Mouse (Mus musculus): ENCODE results near the gene Prickle2. TPM values are rescaled to one million over a fixed set of nuclear protein-coding genes. Genes with fewer than 3 reads are reported as not detected.

The Prickle2 gene
- total and polyA plus RNA-seq, 2 experiments from 2014 or later = 10.9 to 27.4 TPM

GRCm38 (mm10) chr6:92520088-92520875 is 185.7 kb downstream of the Prickle2 start:
- ATAC-seq (ENCODE audit: low FRiP score) = no peak
- Histone ChIP-seq H3K9ac (replicated peaks; ENCODE audit: low read length, poor library complexity, severe bottlenecking) (no peak overlapping the region), H3K36me3 (ENCODE audit: insufficient read depth, low read length) (no peaks in the 10 kb centered on the region), H3K27ac (ENCODE audit: low read depth, low read length) (no peak overlapping the region), H3K9me3 (ENCODE audit: low read length) (no peaks in the 10 kb centered on the region), H3K4me2 (ENCODE audit: low read depth, low read length, poor library complexity, severe bottlenecking) (no peak overlapping the region), H3K4me3 (ENCODE audit: low read depth, low read length) (no peak overlapping the region), H3K27me3 (ENCODE audit: insufficient read depth, low read length) (no peaks in the 10 kb centered on the region), H3K4me1 (ENCODE audit: insufficient read depth, low read length) (no peaks in the 10 kb centered on the region)
- DNase-seq (ENCODE audit: low spot score) = peak; percentile 30
- no peak for TF ChIP-seq CTCF (IDR thresholded peaks at IDR 0.05)
- WGBS = 70% methylated on average over 5 of the region's 5 CpGs

GRCm38 (mm10) chr6:92518438-92518968 is 187.5 kb downstream of the Prickle2 start:
- no peak for ATAC-seq (ENCODE audit: low FRiP score)
- Histone ChIP-seq H3K4me2 (ENCODE audit: low read depth, low read length, poor library complexity, severe bottlenecking) (no peak overlapping the region), H3K36me3 (ENCODE audit: insufficient read depth, low read length) (no peaks in the 10 kb centered on the region), H3K9ac (replicated peaks; ENCODE audit: low read length, poor library complexity, severe bottlenecking) (no peak overlapping the region), H3K27ac (ENCODE audit: low read depth, low read length) (no peak overlapping the region), H3K4me1 (ENCODE audit: insufficient read depth, low read length) (no peaks in the 10 kb centered on the region), H3K27me3 (ENCODE audit: insufficient read depth, low read length) (no peaks in the 10 kb centered on the region), H3K4me3 (ENCODE audit: low read depth, low read length) (no peak overlapping the region), H3K9me3 (ENCODE audit: low read length) (no peaks in the 10 kb centered on the region)
- WGBS = 89% methylated on average over 6 of the region's 6 CpGs
- DNase-seq (ENCODE audit: low spot score) = no peak
- TF ChIP-seq CTCF (IDR thresholded peaks at IDR 0.05) = no peak

GRCm38 (mm10) chr6:92517002-92517401 is 189.0 kb downstream of the Prickle2 start:
- no peak overlapping the region for H3K27ac ChIP-seq (ENCODE audit: low read depth, low read length)
- TF ChIP-seq CTCF (IDR thresholded peaks at IDR 0.05) = no peak
- no peak overlapping the region for H3K4me3 ChIP-seq (ENCODE audit: low read depth, low read length)
- no peak overlapping the region for H3K4me2 ChIP-seq (ENCODE audit: low read depth, low read length, poor library complexity, severe bottlenecking)
- ATAC-seq (ENCODE audit: low FRiP score) = no peak
- no peaks in the 10 kb centered on the region for H3K27me3 ChIP-seq (ENCODE audit: insufficient read depth, low read length)
- WGBS = 73% methylated on average over 2 of the region's 2 CpGs
- H3K9ac ChIP-seq (replicated peaks; ENCODE audit: low read length, poor library complexity, severe bottlenecking) = no peak overlapping the region
- H3K36me3 ChIP-seq (ENCODE audit: insufficient read depth, low read length) = no peaks in the 10 kb centered on the region
- no peak for DNase-seq (ENCODE audit: low spot score)
- no peaks in the 10 kb centered on the region for H3K9me3 ChIP-seq (ENCODE audit: low read length)
- H3K4me1 ChIP-seq (ENCODE audit: insufficient read depth, low read length) = no peaks in the 10 kb centered on the region

GRCm38 (mm10) chr6:92512001-92512400 is 194.0 kb downstream of the Prickle2 start:
- H3K27ac ChIP-seq (ENCODE audit: low read depth, low read length) = no peak overlapping the region
- H3K27me3 ChIP-seq (ENCODE audit: insufficient read depth, low read length) = no peaks in the 10 kb centered on the region
- TF ChIP-seq CTCF (IDR thresholded peaks at IDR 0.05) = no peak
- ATAC-seq (ENCODE audit: low FRiP score) (no peak), DNase-seq (ENCODE audit: low spot score) (no peak)
- H3K36me3 ChIP-seq (ENCODE audit: insufficient read depth, low read length) = no peaks in the 10 kb centered on the region
- no peaks in the 10 kb centered on the region for H3K9me3 ChIP-seq (ENCODE audit: low read length)
- no peak overlapping the region for H3K4me2 ChIP-seq (ENCODE audit: low read depth, low read length, poor library complexity, severe bottlenecking)
- WGBS = 93% methylated on average over 1 of the region's 1 CpGs
- no peak overlapping the region for H3K4me3 ChIP-seq (ENCODE audit: low read depth, low read length)
- H3K4me1 ChIP-seq (ENCODE audit: insufficient read depth, low read length) = no peaks in the 10 kb centered on the region
- H3K9ac ChIP-seq (replicated peaks; ENCODE audit: low read length, poor library complexity, severe bottlenecking) = no peak overlapping the region

GRCm38 (mm10) chr6:92509712-92510111 is 196.2 kb downstream of the Prickle2 start:
- H3K4me3 ChIP-seq (ENCODE audit: low read depth, low read length) = no peak overlapping the region
- 55% methylated on average over 2 of the region's 2 CpGs for WGBS
- no peak overlapping the region for H3K4me2 ChIP-seq (ENCODE audit: low read depth, low read length, poor library complexity, severe bottlenecking)
- H3K36me3 ChIP-seq (ENCODE audit: insufficient read depth, low read length) = no peaks in the 10 kb centered on the region
- no peak for DNase-seq (ENCODE audit: low spot score)
- H3K27me3 ChIP-seq (ENCODE audit: insufficient read depth, low read length) = no peaks in the 10 kb centered on the region
- H3K4me1 ChIP-seq (ENCODE audit: insufficient read depth, low read length) = no peaks in the 10 kb centered on the region
- no peaks in the 10 kb centered on the region for H3K9me3 ChIP-seq (ENCODE audit: low read length)
- ATAC-seq (ENCODE audit: low FRiP score) = no peak
- TF ChIP-seq CTCF (IDR thresholded peaks at IDR 0.05) = no peak
- H3K9ac ChIP-seq (replicated peaks; ENCODE audit: low read length, poor library complexity, severe bottlenecking) = no peak overlapping the region
- H3K27ac ChIP-seq (ENCODE audit: low read depth, low read length) = no peak overlapping the region

GRCm38 (mm10) chr6:92506276-92506675 is 199.7 kb downstream of the Prickle2 start:
- DNase-seq (ENCODE audit: low spot score) (peak; percentile 46), ATAC-seq (ENCODE audit: low FRiP score) (no peak)
- Histone ChIP-seq H3K4me1 (ENCODE audit: insufficient read depth, low read length) (no peaks in the 10 kb centered on the region), H3K27ac (ENCODE audit: low read depth, low read length) (no peak overlapping the region), H3K4me3 (ENCODE audit: low read depth, low read length) (no peak overlapping the region), H3K9me3 (ENCODE audit: low read length) (no peaks in the 10 kb centered on the region), H3K36me3 (ENCODE audit: insufficient read depth, low read length) (no peaks in the 10 kb centered on the region), H3K27me3 (ENCODE audit: insufficient read depth, low read length) (no peaks in the 10 kb centered on the region), H3K4me2 (ENCODE audit: low read depth, low read length, poor library complexity, severe bottlenecking) (no peak overlapping the region), H3K9ac (replicated peaks; ENCODE audit: low read length, poor library complexity, severe bottlenecking) (no peak overlapping the region)
- 61% methylated on average over 3 of the region's 3 CpGs for WGBS
- TF ChIP-seq CTCF (IDR thresholded peaks at IDR 0.05) = no peak
